ENCODE assay signal across 33 mouse cellular contexts in genomic region chr16:32291821-32292220, GRCm38 (mm10). TPM values are rescaled to one million over a fixed set of nuclear protein-coding genes. Genes with fewer than 3 reads are reported as not detected.
"Had no signal": no experiment of that assay in that cellular context is flagged by ENCODE, and none has a peak within 500 bp of the region (broad histone marks: within the 10 kb centered on the region; RNA-seq: fewer than 3 reads in every experiment).

No protein-coding gene starts in this region.

- DNase-seq: gastrocnemius, postnatal 10 days; gastrocnemius, postnatal 25 days; heart, adult 18-20 months; heart, postnatal 14 days; heart, postnatal 36 days; kidney, adult 18-20 months; kidney, adult 8-10 months; kidney, postnatal 14 days; kidney, postnatal 36 days; layer of hippocampus, adult 9-11 months; layer of hippocampus, postnatal 36 days; left cerebral cortex, postnatal 4 days had no signal

- H3K4me3 ChIP-seq: heart, embryonic 13.5 days; heart, embryonic 15.5 days; hindbrain, embryonic 13.5 days; hindbrain, embryonic 15.5 days; limb, embryonic 13.5 days; limb, embryonic 15.5 days; liver, embryonic 12.5 days had no signal

- ATAC-seq: hindbrain, postnatal 0 days; intestine, postnatal 0 days; liver, embryonic 12.5 days had no signal

- H3K27me3 ChIP-seq: heart, embryonic 13.5 days; heart, embryonic 15.5 days; hindbrain, embryonic 13.5 days; hindbrain, embryonic 15.5 days; limb, embryonic 13.5 days; limb, embryonic 15.5 days; liver, embryonic 12.5 days had no signal

- H3K4me1 ChIP-seq: heart, embryonic 13.5 days; heart, embryonic 15.5 days; hindbrain, embryonic 13.5 days; hindbrain, embryonic 15.5 days; limb, embryonic 13.5 days; limb, embryonic 15.5 days; liver, embryonic 12.5 days had no signal

- H3K27ac ChIP-seq: heart, embryonic 13.5 days; heart, embryonic 15.5 days; hindbrain, embryonic 13.5 days; hindbrain, embryonic 15.5 days; hindbrain, postnatal 0 days; limb, embryonic 13.5 days; limb, embryonic 15.5 days; liver, embryonic 12.5 days; liver, embryonic 14.5 days had no signal

- H3K9ac ChIP-seq: heart, embryonic 13.5 days; heart, embryonic 15.5 days; hindbrain, embryonic 13.5 days; hindbrain, embryonic 15.5 days; limb, embryonic 13.5 days; limb, embryonic 15.5 days; liver, embryonic 12.5 days; liver, embryonic 14.5 days had no signal

- H3K9me3 ChIP-seq: heart, embryonic 13.5 days; heart, embryonic 15.5 days; hindbrain, embryonic 13.5 days; hindbrain, embryonic 15.5 days; limb, embryonic 13.5 days; limb, embryonic 15.5 days; liver, embryonic 12.5 days had no signal

RNA-seq across cellular contexts. Expression of gene Smco1, which starts 20.6 kb away (rescaled TPM):
- total RNA-seq: hematopoietic stem cell, adult 5-6 weeks; hindbrain, postnatal 0 days; left cerebral cortex, postnatal 10 days; left cerebral cortex, postnatal 4 days; liver, adult 2 months had no signal
- polyA plus RNA-seq: heart, embryonic 11.5 days; hindbrain, embryonic 11.5 days; hindbrain, embryonic 15.5 days; intestine, embryonic 14.5 days; intestine, postnatal 0 days; kidney, embryonic 14.5 days; kidney, embryonic 16.5 days; large intestine, adult 2 months; limb, embryonic 11.5 days; limb, embryonic 13.5 days; limb, embryonic 15.5 days; liver, adult 2 months; liver, embryonic 12.5 days; liver, embryonic 14.5 days; liver, embryonic 16.5 days had no signal
